Mouse (Mus musculus): Measurements from ENCODE around the gene Tanc1.

- TF ChIP-seq CTCF (IDR thresholded peaks at IDR 0.05; ENCODE audit: low read depth, low read length) (no peak), TAL1 (conservative IDR thresholded peaks at IDR 0.05; ENCODE audit: low read depth, low read length) (no peak), GATA1 (IDR thresholded peaks at IDR 0.05; ENCODE audit: borderline replicate concordance, low read length) (no peak), POLR2AphosphoS5 (IDR thresholded peaks at IDR 0.05; ENCODE audit: insufficient replicate concordance, low read depth, low read length) (no peak), GATA2 (IDR thresholded peaks at IDR 0.05; ENCODE audit: borderline replicate concordance, low read depth, low read length) (no peak)
Observed at GRCm38 (mm10) chr2:59731831-59732230, 120.0 kb downstream of the Tanc1 start.

All from G1E (cell line).